Mouse (Mus musculus): ENCODE data around the gene Mrgpre. TPM values are rescaled to one million over a fixed set of nuclear protein-coding genes. Genes with fewer than 3 reads are reported as not detected.

The Mrgpre gene
- polyA plus RNA-seq, 1 experiment from 2014 or later = 4.6 TPM

- no peak for ATAC-seq (ENCODE audit: low read depth)
- no peaks in the 10 kb centered on the region for H3K4me1 ChIP-seq (replicated peaks)
- WGBS = 52% methylated on average over 6 of the region's 6 CpGs
- H3K27ac ChIP-seq (replicated peaks) = no peak within 1 kb of the TSS
- no peak within 1 kb of the TSS for H3K4me2 ChIP-seq
- H3K9me3 ChIP-seq = no peaks in the 10 kb centered on the region
- H3K4me3 ChIP-seq = no peak within 1 kb of the TSS
- no peak within 1 kb of the TSS for H3K9ac ChIP-seq
- peaks cover 31% of the 10 kb centered on the region for H3K27me3 ChIP-seq
- no peaks in the 10 kb centered on the region for H3K36me3 ChIP-seq
These were observed 17.4 kb downstream of the Mrgpre start, which contains the start of gene Mrgprg for GRCm38 (mm10) chr7:143766893-143767292. TSS of gene Mrgprg (minus strand) at chr7:143766993.

DNA sequence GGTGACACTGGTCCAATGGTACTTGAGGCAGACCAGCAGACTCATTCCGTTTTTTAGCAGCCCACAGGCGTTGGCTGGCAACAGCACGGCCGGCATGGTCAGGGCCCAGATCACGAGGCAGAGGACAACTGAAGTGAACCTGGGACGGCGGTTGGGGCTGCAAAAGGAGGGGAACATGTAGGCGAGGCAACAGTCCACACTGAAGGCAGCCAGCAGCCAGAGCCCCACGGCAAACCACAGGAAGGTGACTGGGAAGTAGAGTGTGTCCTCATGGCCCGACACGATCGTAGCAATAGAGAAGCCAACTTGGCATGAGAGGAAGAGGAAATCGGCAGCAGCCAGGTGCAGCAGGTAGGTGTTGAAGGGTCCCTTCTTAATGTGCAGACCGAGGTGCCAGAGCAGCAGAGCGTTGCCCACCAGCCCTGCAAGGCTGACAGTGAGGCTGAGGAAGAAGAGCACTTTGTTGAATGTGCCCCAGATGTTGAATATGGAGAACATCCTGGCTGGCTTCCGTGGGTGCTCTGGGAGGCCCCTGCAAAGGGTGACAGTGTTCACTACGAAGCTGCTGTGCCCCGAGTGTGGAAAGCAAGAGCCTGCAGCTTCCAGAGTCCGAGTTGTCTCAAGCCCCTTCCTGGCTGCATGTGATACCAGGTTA lies 19.3 kb downstream of the Mrgpre start:
- H3K4me1 ChIP-seq (replicated peaks) = no peaks in the 10 kb centered on the region
- no peaks in the 10 kb centered on the region for H3K36me3 ChIP-seq
- H3K4me2 ChIP-seq = no peak overlapping the region
- no peaks in the 10 kb centered on the region for H3K9me3 ChIP-seq
- no peak overlapping the region for H3K9ac ChIP-seq
- H3K27ac ChIP-seq (replicated peaks) = no peak overlapping the region
- peaks cover 31% of the 10 kb centered on the region for H3K27me3 ChIP-seq
- no peak for ATAC-seq (ENCODE audit: low read depth)
- WGBS = 76% methylated on average over 19 of the region's 19 CpGs
- H3K4me3 ChIP-seq = no peak overlapping the region

- H3K9me3 ChIP-seq = no peaks in the 10 kb centered on the region
- H3K36me3 ChIP-seq = no peaks in the 10 kb centered on the region
- H3K27me3 ChIP-seq = peaks cover 31% of the 10 kb centered on the region
- no peak overlapping the region for H3K4me2 ChIP-seq
- no peak overlapping the region for H3K4me3 ChIP-seq
- H3K9ac ChIP-seq = no peak overlapping the region
- WGBS = 24% methylated on average over 3 of the region's 3 CpGs
- no peaks in the 10 kb centered on the region for H3K4me1 ChIP-seq (replicated peaks)
- peak; percentile 43; the same call in 1 of the 2 replicates for ATAC-seq (ENCODE audit: low read depth)
- no peak overlapping the region for H3K27ac ChIP-seq (replicated peaks)
These were observed 20.5 kb downstream of the Mrgpre start for GRCm38 (mm10) chr7:143763794-143764193.

GRCm38 (mm10) chr7:143758956-143759355 lies 25.3 kb downstream of the Mrgpre start:
- Histone ChIP-seq H3K9me3 (no peaks in the 10 kb centered on the region), H3K4me3 (no peak overlapping the region), H3K27me3 (peaks cover 40% of the 10 kb centered on the region), H3K4me2 (no peak overlapping the region), H3K4me1 (replicated peaks) (peaks cover 13% of the 10 kb centered on the region), H3K9ac (no peak overlapping the region), H3K36me3 (no peaks in the 10 kb centered on the region), H3K27ac (replicated peaks) (no peak overlapping the region)
- ATAC-seq (ENCODE audit: low read depth) = no peak
- 67% methylated on average over 3 of the region's 3 CpGs for WGBS

DNA sequence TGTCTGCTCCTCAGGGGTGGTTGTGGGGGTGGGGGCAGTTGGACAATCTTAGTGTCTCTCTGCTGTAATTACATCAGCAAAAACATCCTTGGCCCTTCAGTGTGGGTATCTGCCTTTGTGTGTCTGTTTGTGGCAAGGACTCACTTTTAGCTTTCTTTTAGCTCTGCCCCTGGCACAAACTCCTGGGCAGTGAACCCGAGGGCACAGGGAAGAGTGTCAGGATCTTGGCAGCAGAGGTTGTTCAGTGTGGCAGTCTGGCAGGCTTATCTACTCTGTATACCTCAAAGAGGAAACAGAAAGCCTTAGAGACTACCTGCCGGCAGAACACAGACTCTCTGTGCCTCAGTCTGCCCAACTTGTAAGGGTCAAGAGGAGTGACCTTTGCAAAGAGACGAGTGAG lies 26.6 kb downstream of the Mrgpre start:
- Histone ChIP-seq H3K9ac (0 out of 2 replicates have a peak overlapping the region, but pooled peaks have one; percentile 5), H3K36me3 (no peaks in the 10 kb centered on the region), H3K4me1 (replicated peaks) (peaks cover 13% of the 10 kb centered on the region), H3K4me3 (no peak overlapping the region), H3K4me2 (no peak overlapping the region; the same call in 1 of the 2 replicates), H3K27me3 (peaks cover 43% of the 10 kb centered on the region), H3K27ac (replicated peaks) (no peak overlapping the region), H3K9me3 (no peaks in the 10 kb centered on the region)
- 69% methylated on average over 3 of the region's 3 CpGs for WGBS
- no peak for ATAC-seq (ENCODE audit: low read depth)

DNA sequence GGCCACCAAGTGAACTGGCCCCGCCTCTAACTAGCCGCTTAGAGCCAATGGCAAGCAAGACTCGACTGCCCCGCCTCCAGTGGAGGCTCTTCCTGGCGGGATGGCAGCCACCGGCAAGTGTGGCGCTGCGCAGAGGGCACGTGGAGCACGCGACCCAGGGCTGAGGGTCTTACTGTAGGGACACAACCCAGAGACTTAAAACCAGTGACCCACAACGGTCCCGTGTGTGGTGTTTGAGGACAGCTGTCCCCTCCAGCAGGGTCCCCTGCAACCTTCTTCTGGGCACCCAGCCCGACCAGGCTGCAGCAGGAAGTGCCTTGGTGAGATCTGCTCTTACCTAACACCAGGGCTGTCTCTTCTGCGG lies 27.3 kb downstream of the Mrgpre start:
- peak overlapping the region; percentile 35 for H3K4me3 ChIP-seq
- H3K27me3 ChIP-seq = peaks cover 40% of the 10 kb centered on the region
- H3K9ac ChIP-seq = 0 out of 2 replicates have a peak overlapping the region, but pooled peaks have one; percentile 31
- H3K27ac ChIP-seq (replicated peaks) = no peak overlapping the region
- H3K9me3 ChIP-seq = no peaks in the 10 kb centered on the region
- no peaks in the 10 kb centered on the region for H3K36me3 ChIP-seq
- H3K4me1 ChIP-seq (replicated peaks) = peaks cover 13% of the 10 kb centered on the region
- ATAC-seq (ENCODE audit: low read depth) = peak; percentile 90
- peak overlapping the region; percentile 75 for H3K4me2 ChIP-seq
- 2% methylated on average over 15 of the region's 15 CpGs for WGBS

DNA sequence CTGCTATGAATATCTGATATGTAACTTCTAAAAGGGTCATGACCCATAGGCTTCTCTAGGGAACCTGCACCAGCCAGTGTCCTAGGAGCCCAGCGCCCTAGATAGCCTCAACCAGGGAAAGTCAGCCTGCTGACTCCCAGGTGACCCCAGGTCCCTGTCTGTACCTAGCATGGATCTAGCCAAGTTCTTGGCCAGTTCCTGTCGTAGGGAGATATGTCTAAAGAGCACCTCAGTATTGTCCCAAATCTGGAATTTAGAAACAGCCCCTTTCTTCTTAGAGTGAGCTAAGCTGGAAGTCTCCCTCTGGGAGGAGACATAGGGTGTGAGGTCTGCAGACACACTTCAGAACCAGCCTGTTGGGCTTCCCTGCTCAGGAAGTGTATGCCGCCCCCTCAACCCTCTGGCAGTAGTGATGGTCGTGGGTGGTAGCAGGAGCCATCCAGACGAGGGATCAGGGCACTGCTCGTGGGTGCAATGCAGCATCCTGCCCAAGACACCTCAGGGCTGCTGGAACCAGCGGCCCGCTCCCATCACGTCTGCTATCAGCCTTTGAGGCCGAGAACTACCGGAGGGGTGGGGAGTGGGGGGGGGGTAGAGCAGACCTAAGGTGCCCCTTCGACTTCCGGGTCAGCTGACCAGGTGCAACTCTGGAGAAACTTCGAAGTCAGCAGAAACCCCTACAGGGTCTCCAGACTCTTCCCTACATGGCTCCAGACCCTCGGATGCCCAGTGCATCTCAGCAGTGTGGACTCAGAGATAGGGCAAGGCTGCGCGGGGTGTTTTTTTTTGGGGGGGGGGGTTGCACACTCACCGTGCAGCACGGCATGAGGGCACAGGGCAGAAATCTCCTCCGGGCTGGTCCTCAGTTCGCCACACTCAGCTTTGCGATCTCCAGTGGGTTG lies 27.9 kb downstream of the Mrgpre start, which contains the start of gene Osbpl5:
Osbpl5 (minus strand) TSS at position 861 of the 902 bp plus-strand sequence.
- peaks cover 40% of the 10 kb centered on the region for H3K27me3 ChIP-seq
- no peaks in the 10 kb centered on the region for H3K9me3 ChIP-seq
- WGBS = 32% methylated on average over 22 of the region's 22 CpGs
- peak within 1 kb of the TSS; percentile 75 for H3K4me2 ChIP-seq
- peak within 1 kb of the TSS; percentile 35 for H3K4me3 ChIP-seq
- peak; percentile 29; the same call in 1 of the 2 replicates for ATAC-seq (ENCODE audit: low read depth)
- H3K4me1 ChIP-seq (replicated peaks) = peaks cover 13% of the 10 kb centered on the region
- 0 out of 2 replicates have a peak within 1 kb of the TSS, but pooled peaks have one; percentile 31 for H3K9ac ChIP-seq
- no peak within 1 kb of the TSS for H3K27ac ChIP-seq (replicated peaks)
- no peaks in the 10 kb centered on the region for H3K36me3 ChIP-seq

DNA sequence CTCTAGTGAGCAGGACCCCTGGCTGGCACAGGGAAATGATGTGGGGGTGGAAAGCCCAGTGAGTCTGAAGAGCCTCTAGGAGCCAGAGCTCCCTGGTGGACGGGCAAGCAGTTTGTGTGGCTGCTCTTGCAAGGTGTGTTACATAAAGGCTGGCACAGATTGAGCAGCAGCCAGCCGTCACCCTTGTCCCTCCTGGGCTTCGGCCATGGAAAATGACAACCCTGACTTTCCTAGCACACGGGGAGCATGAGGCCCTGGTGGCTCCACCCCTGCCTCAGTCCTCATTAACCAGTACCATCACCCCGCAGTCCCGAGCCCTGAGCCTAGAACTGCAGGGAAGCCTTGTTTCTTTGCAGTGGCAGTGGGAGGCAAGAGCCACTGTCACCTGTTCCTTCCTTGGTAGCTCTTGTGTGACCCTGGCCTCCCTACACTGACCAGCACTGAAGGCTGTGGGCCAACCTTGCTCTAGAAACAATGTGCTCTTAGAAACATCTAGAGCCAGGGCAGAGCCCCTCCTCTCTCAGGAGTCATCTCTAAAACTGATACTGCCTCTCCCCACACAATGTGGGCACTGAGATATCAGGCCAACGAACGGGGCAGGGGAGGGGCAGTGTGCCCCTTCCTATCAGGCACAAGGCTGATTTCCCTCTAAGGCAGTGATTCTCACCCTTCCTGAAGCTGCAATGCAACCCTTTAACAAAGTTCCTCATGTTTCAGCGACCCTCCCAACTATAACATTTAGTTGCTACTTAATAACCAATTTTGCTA lies 28.8 kb downstream of the Mrgpre start:
- 76% methylated on average over 9 of the region's 9 CpGs for WGBS
- no peak overlapping the region for H3K9ac ChIP-seq

GRCm38 (mm10) chr7:143753990-143754715 lies 30.1 kb downstream of the Mrgpre start:
- Histone ChIP-seq H3K4me2 (no peak overlapping the region), H3K4me1 (replicated peaks) (peaks cover 19% of the 10 kb centered on the region), H3K9ac (no peak overlapping the region), H3K27ac (replicated peaks) (no peak overlapping the region), H3K4me3 (no peak overlapping the region), H3K36me3 (no peaks in the 10 kb centered on the region), H3K9me3 (no peaks in the 10 kb centered on the region), H3K27me3 (peaks cover 40% of the 10 kb centered on the region)
- no peak for ATAC-seq (ENCODE audit: low read depth)
- WGBS = 51% methylated on average over 5 of the region's 5 CpGs

More for the DNA sequence above, 28.8 kb downstream of the Mrgpre start:
- Histone ChIP-seq H3K36me3 (no peaks in the 10 kb centered on the region), H3K9me3 (no peaks in the 10 kb centered on the region), H3K4me3 (no peak overlapping the region), H3K27ac (replicated peaks) (no peak overlapping the region), H3K4me2 (no peak overlapping the region), H3K27me3 (peaks cover 40% of the 10 kb centered on the region), H3K4me1 (replicated peaks) (peaks cover 13% of the 10 kb centered on the region)
- ATAC-seq (ENCODE audit: low read depth) = no peak

- no peak overlapping the region for H3K9ac ChIP-seq
- no peaks in the 10 kb centered on the region for H3K9me3 ChIP-seq
- H3K4me3 ChIP-seq = no peak overlapping the region
- WGBS = 89% methylated on average over 3 of the region's 3 CpGs
- H3K4me1 ChIP-seq (replicated peaks) = peaks cover 30% of the 10 kb centered on the region
- H3K27ac ChIP-seq (replicated peaks) = no peak overlapping the region
- peaks cover 32% of the 10 kb centered on the region for H3K27me3 ChIP-seq
- H3K4me2 ChIP-seq = no peak overlapping the region
- ATAC-seq (ENCODE audit: low read depth) = no peak
- H3K36me3 ChIP-seq = no peaks in the 10 kb centered on the region
These were observed 31.7 kb downstream of the Mrgpre start for GRCm38 (mm10) chr7:143752606-143753005.

DNA sequence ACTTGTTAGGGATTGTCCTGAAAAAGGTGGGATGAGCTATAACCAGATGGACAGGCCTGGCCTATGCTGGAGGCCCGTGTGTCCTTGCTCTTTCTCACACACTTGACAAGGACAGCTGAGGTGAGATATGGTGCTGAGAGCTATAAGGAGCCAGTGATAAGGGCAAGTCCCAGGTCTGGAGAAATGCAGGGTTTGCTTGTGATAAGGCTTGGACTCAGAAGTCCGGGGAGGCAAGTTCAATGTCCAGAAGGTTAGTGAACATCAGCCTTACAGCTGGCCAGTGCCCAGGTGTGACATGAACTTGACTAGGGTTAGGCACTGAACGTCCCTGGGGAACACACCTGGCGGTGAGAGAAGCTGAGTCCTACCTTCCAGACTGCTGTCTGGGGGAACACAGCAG lies 32.2 kb downstream of the Mrgpre start:
- Histone ChIP-seq H3K27ac (replicated peaks) (no peak overlapping the region), H3K27me3 (peaks cover 30% of the 10 kb centered on the region), H3K4me3 (no peak overlapping the region), H3K9me3 (no peaks in the 10 kb centered on the region), H3K36me3 (no peaks in the 10 kb centered on the region), H3K9ac (no peak overlapping the region), H3K4me1 (replicated peaks) (peaks cover 26% of the 10 kb centered on the region), H3K4me2 (no peak overlapping the region)
- ATAC-seq (ENCODE audit: low read depth) = no peak
- 75% methylated on average over 4 of the region's 4 CpGs for WGBS
